19 mouse cellular contexts compared by ENCODE assay signal in the genomic region with DNA sequence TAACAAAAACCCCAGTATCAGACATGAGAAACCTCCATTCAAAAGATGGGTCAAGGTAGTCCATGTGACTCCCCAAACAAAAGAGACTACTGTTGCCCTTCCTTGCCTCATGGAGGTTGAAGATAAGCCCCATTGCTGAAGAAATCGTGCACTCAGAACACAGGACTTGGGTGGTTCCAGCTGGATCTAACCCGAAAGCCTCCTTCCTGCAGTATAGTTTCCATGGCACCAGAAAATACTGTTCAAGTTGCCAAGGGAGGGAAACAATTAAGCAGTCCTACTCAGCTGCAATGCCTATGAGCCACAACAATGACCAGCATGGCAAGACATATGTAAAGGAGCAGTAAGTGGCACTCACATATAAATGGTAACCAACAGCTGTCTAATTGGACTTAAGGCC. TPM values are rescaled to one million over a fixed set of nuclear protein-coding genes. Genes with fewer than 3 reads are reported as not detected.
DNase-seq lines count a peak whose midpoint lies in the region; ATAC-seq and TF ChIP-seq lines count a peak whose summit lies in the region.
"Had no signal": no experiment of that assay in that cellular context is flagged by ENCODE, and none has a peak within 500 bp of the region (broad histone marks: within the 10 kb centered on the region; RNA-seq: fewer than 3 reads in every experiment).

No protein-coding gene starts in this region.

- no peaks in the 10 kb centered on the region for H3K36me3 ChIP-seq in forebrain, embryonic 14.5 days (ENCODE audit: control insufficient read depth, insufficient read depth, low read length)
- no peaks in the 10 kb centered on the region for H3K36me3 ChIP-seq in forebrain, embryonic 12.5 days (replicated peaks)
- H3K36me3 ChIP-seq in forebrain, postnatal 0 days (ENCODE audit: insufficient read depth) = no peaks in the 10 kb centered on the region
- H3K36me3 ChIP-seq: embryonic facial prominence, embryonic 12.5 days; kidney, embryonic 15.5 days; limb, embryonic 15.5 days; midbrain, embryonic 12.5 days had no signal

- no peak overlapping the region for H3K27ac ChIP-seq in forebrain, embryonic 14.5 days (ENCODE audit: low read depth, low read length)
- no peak overlapping the region for H3K27ac ChIP-seq in forebrain, embryonic 12.5 days
- H3K27ac ChIP-seq in forebrain, postnatal 0 days (ENCODE audit: low read depth, low read length) = no peak overlapping the region
- H3K27ac ChIP-seq: embryonic facial prominence, embryonic 12.5 days; heart, adult 2 months; kidney, embryonic 15.5 days; limb, embryonic 15.5 days; midbrain, embryonic 12.5 days had no signal

- H3K4me3 ChIP-seq in forebrain, embryonic 14.5 days (ENCODE audit: low read depth, low read length) = no peak overlapping the region
- no peak overlapping the region for H3K4me3 ChIP-seq in forebrain, embryonic 12.5 days (replicated peaks)
- H3K4me3 ChIP-seq in forebrain, postnatal 0 days (ENCODE audit: low read depth, low read length) = no peak overlapping the region
- H3K4me3 ChIP-seq: embryonic facial prominence, embryonic 12.5 days; heart, adult 2 months; kidney, embryonic 15.5 days; limb, embryonic 15.5 days; midbrain, embryonic 12.5 days; myocyte had no signal

- H3K9ac ChIP-seq in forebrain, embryonic 14.5 days (ENCODE audit: low read length) = no peak overlapping the region
- H3K9ac ChIP-seq in forebrain, embryonic 12.5 days = no peak overlapping the region
- H3K9ac ChIP-seq in forebrain, postnatal 0 days = no peak overlapping the region
- H3K9ac ChIP-seq: embryonic facial prominence, embryonic 12.5 days; kidney, embryonic 15.5 days; limb, embryonic 15.5 days; midbrain, embryonic 12.5 days had no signal

- no peaks in the 10 kb centered on the region for H3K9me3 ChIP-seq in forebrain, embryonic 14.5 days (replicated peaks; ENCODE audit: control insufficient read depth, low read length)
- H3K9me3 ChIP-seq in forebrain, embryonic 12.5 days = no peaks in the 10 kb centered on the region
- no peaks in the 10 kb centered on the region for H3K9me3 ChIP-seq in forebrain, postnatal 0 days (ENCODE audit: low read length)
- H3K9me3 ChIP-seq: embryonic facial prominence, embryonic 12.5 days; kidney, embryonic 15.5 days; limb, embryonic 15.5 days; midbrain, embryonic 12.5 days had no signal

- WGBS in forebrain, embryonic 14.5 days = 72% methylated on average over 2 of the region's 2 CpGs
- WGBS in forebrain, embryonic 12.5 days = 61% methylated on average over 2 of the region's 2 CpGs
- 47% methylated on average over 2 of the region's 2 CpGs for WGBS in forebrain, postnatal 0 days

- peak; percentile 8 for DNase-seq in forebrain, embryonic 14.5 days (ENCODE audit: low spot score)
- DNase-seq in brain, adult 2 months (ENCODE audit: low read depth, low spot score) = peak; percentile 8
- DNase-seq in forebrain, postnatal 0 days = no peak
- no peak for DNase-seq in lung, adult 18-20 months
- DNase-seq in cerebellum, postnatal 14 days = no peak
- no peak for DNase-seq in layer of hippocampus, adult 18-20 months (ENCODE audit: low spot score in 2 of 2)
- DNase-seq: adrenal gland, postnatal 14 days; cerebellum, adult 11 months; cerebellum, postnatal 36 days; heart, adult 2 months; spleen, adult 18-20 months; thymus, postnatal 14 days had no signal

- no peak overlapping the region for H3K4me2 ChIP-seq in forebrain, embryonic 14.5 days (ENCODE audit: low read length)
- no peak overlapping the region for H3K4me2 ChIP-seq in forebrain, embryonic 12.5 days
- no peak overlapping the region for H3K4me2 ChIP-seq in forebrain, postnatal 0 days (ENCODE audit: low read depth)
- H3K4me2 ChIP-seq: embryonic facial prominence, embryonic 12.5 days; kidney, embryonic 15.5 days; limb, embryonic 15.5 days; midbrain, embryonic 12.5 days had no signal

- no peaks in the 10 kb centered on the region for H3K4me1 ChIP-seq in forebrain, embryonic 14.5 days (ENCODE audit: control insufficient read depth, insufficient read depth, low read length)
- H3K4me1 ChIP-seq in forebrain, embryonic 12.5 days = no peaks in the 10 kb centered on the region
- no peaks in the 10 kb centered on the region for H3K4me1 ChIP-seq in forebrain, postnatal 0 days (ENCODE audit: insufficient read depth)
- H3K4me1 ChIP-seq: embryonic facial prominence, embryonic 12.5 days; kidney, embryonic 15.5 days; limb, embryonic 15.5 days; midbrain, embryonic 12.5 days had no signal

- no peak for TF ChIP-seq CTCF in forebrain, postnatal 0 days (IDR thresholded peaks at IDR 0.05; ENCODE audit: low read depth)

- ATAC-seq in forebrain, embryonic 14.5 days = peak; percentile 42
- ATAC-seq in forebrain, embryonic 12.5 days (ENCODE audit: low FRiP score) = no peak
- peak; percentile 62; the same call in 1 of the 2 replicates for ATAC-seq in forebrain, postnatal 0 days
- ATAC-seq in megakaryocyte progenitor cell, adult 5-6 weeks (replicated peaks; ENCODE audit: poor library complexity) = peak; percentile 87

- no peaks in the 10 kb centered on the region for H3K27me3 ChIP-seq in forebrain, embryonic 14.5 days (replicated peaks; ENCODE audit: control insufficient read depth, insufficient read depth, low read length)
- H3K27me3 ChIP-seq in forebrain, embryonic 12.5 days = no peaks in the 10 kb centered on the region
- no peaks in the 10 kb centered on the region for H3K27me3 ChIP-seq in forebrain, postnatal 0 days (ENCODE audit: insufficient read depth, low read length)
- H3K27me3 ChIP-seq: embryonic facial prominence, embryonic 12.5 days; kidney, embryonic 15.5 days; midbrain, embryonic 12.5 days had no signal

RNA-seq across cellular contexts. Expression of a gene that starts 36.1 kb away (rescaled TPM):
- 2.2 and 4.6 TPM in 2 replicates for polyA plus RNA-seq in forebrain, embryonic 14.5 days (2014; fragmentation: Nextera tagmentation; extraction: Ambion mirVana)
- 1.4 and 1.5 TPM in 2 replicates for polyA plus RNA-seq in forebrain, embryonic 12.5 days (2016; fragmentation: Nextera tagmentation; extraction: Ambion mirVana)
- 31.5 and 41.2 TPM in 2 replicates for total RNA-seq in forebrain, postnatal 0 days (2014; rRNA removed)
- polyA plus RNA-seq in forebrain, postnatal 0 days (2015; fragmentation: Nextera tagmentation; extraction: Ambion mirVana) = 3.0 and 5.1 TPM in 2 replicates
- 2.0 and 2.5 TPM in 2 replicates for total RNA-seq in megakaryocyte progenitor cell, adult 5-6 weeks (2015)
- 0.71 and 1.3 TPM in 2 replicates for total RNA-seq in megakaryocyte progenitor cell, adult 5-6 weeks (2017)
- total RNA-seq in layer of hippocampus, adult 18-20 months (2021) = 100 to 1,000 TPM; 146 to 153 TPM

Comparison
In these comparisons a context has a peak if more than half of its experiments do, and no peak if none do; other contexts are left out.
1. DNase-seq: peak in forebrain, embryonic 14.5 days (single experiment) and brain, adult 2 months (single experiment); none in forebrain, postnatal 0 days (single experiment), lung, adult 18-20 months (0 of 2), cerebellum, postnatal 14 days (0 of 2) and layer of hippocampus, adult 18-20 months (0 of 2).